Mouse (Mus musculus) MN1 (cell line): ENCODE data around the gene Slfn2.
"Not testable (repeated sequence)": the region's sequence is repeated elsewhere in the genome, so short reads cannot be mapped to it uniquely, and the experiment has no call there.

Source experiments
- DNase-seq: peaks from one replicate; pipeline ENCODE4 v3.0.0-alpha.2; 2016; ENCODE audit warnings: low spot score

Gene Slfn2

DNA sequence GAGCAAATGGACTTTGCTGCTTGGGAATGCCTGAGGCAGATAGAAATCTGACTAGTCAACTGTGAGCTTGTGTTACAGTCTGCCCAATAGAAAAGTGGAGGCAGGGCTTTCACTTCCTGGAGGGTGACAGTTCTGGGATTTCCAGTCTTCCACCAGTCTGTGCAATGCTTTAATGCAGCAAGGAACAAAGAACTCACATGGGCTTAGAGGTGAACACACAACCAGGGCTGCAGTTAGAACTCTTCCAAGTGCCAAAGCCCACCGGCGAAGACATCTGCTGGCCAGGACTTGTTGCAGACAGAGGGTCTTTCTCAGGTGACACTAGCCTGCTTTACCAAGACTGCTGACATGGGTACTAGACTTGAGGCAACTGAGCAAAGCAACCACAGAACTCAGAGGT is at the start of gene Slfn2:
Gene Slfn2, plus strand, starts transcription at position 167 of the 400 bp plus-strand sequence.
- no peak for DNase-seq

DNA sequence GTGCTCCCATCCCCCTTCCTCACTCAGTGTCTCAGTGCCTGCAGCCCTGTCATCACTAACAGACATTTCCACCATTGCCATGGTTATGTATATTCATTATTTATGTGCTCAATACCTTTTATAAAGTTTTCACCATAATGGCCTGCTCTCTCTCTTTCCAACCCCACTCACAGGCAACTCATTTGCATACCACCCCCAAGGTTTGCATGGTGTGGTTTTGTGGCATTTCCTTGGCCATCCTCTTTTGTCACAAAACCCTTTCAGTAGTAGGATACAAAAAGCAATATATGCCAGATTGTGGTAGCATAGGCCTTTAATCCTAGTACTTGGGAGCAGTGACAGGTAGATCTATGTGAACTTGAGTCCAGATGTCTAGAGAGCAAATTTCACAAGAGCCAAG is 48.8 kb upstream of the Slfn2 start:
- no peak for DNase-seq

DNA sequence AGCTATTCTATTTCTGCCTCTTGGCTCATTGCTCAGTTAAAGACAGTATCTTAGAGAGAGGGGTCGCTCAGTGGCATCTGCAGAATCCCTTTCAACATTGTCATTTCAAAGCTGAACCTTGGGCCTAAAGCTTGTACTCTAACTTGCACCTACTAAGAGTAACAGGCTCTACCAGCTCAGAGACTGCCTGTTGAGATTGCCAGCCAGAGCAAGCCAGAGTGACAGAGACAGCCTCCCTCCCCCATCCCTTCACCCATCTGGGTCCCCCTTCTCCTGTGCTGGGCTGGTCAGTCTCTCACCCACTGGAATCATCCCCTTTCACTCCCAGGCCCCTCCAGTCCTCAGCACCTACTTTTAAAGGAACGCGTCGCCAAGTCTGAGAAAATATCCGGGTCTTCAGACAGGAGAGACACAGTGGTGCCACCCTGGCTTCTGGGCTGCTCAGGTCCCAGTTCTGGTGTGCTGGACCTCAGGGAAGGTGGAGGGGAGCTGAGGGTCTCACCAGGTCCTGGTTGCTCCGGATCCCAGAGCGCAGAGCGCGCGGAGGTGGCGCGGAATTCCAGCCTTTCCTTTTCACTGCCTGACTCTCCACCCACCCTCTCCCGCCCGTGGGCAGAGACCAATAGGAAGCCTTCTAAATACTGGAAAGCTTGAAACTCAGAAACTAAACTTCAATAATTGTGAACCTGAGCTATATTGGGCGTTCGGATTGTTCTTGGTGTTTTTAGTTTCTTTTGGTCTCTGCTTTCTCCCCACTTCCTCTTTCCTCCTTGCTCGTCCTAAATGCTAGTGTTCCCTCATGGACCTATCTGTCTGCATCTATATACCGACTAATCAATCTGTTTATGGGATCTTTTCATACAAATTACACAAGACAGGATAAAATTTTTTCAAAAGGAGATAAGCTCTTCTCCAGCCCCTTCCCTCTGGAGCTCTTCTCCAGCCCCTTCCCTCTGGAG is 45.1 kb upstream of the Slfn2 start:
- not testable (repeated sequence) for DNase-seq

DNA sequence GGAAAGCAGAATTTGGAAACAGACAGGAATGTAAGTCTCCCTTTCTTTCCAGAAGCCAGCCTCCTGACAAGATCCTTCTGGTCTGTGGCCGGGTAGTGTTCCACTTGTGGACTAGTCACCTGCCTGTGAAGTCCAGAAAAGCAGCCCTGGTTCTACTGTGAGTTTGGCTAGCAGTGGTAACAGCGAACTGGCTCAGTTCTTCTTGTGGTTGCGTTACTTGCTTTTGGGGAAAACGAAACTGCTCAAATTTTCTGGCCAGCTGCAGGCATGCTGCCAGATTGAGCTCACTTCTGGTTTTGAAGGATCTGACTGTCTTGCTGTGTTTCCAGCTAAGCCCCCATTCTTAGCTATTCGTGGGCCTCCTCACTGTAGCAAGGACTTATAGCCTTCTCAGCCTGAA is 44.3 kb upstream of the Slfn2 start, which contains the start of gene Slfn8:
Gene Slfn8, minus strand, starts transcription at position 190 of the 400 bp plus-strand sequence.
- DNase-seq = no peak

DNA sequence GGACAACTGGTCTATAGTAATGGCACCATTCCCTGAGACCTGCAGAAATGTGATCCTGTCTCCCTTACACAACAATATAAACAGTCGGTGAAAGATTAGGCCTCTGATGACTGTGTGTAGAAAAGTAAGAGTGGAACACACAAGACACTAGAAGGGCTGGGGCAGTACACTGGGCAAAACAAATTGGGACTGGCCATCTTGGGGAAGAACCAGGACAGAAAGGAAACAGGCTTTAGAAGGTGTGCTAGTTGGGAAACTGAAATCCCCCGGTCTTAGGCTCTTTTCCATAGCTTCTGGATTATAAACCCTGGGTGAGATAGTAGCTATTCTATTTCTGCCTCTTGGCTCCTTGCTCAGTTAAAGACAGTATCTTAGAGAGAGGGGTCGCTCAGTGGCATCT is 26.2 kb upstream of the Slfn2 start:
- not testable (repeated sequence) for DNase-seq

DNA sequence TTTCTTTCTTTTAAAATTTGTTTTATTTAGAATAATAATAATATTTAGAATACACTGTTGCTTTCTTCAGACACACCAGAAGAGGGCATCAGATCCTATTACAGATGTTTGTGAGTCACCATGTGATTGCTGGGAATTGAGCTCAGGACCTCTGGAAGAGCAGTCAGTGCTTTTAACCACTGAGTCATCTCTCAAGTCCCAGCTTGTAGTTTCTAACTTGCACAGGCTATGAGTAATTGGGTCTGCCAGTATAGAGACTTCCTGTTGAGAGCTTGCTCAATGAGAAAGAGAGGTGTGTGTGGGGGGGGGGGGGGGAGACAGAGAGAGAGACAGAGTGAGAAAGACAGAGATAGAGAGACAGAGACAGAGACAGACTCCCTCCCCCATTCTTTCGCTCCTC is 25.8 kb upstream of the Slfn2 start:
- DNase-seq = no peak

DNA sequence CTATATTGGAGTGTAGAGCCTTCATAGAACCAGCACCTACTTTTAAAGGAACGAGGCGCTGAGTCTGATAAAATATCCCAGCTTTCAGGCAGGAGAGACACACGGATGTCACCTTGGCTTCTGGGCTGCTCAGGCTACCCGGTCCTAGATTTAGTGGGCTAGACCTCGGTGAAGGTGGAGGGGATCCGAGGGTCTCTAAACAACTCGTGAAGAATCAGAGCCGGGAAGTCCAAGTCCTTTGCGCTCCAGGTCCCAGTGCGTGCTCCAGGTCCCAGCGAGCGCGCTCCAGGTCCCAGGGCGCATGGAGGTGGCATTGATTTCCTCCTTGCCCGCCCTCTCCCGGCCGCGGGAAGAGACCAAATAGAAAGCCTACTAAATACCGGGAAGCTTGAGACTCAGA is 25.1 kb upstream of the Slfn2 start:
- no peak for DNase-seq

DNA sequence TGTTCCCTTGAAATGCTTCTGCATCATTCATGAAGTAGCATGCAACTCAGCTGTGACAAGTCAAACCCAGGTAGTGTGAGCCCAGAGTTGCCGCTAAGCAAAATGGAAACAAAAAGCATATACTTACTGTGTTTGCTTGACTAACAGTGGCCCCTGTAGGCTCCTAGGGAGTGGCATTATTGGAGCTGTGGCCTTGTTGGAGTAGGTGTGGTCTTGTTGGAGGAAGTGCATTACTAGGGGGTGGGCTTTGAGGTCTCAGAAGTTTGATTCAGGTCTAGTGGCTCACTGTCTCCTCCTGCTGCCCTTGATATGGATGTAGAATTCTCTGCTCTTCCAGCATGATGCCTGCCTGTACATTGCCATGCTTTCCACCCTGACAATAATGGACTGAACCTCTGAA is 24.6 kb upstream of the Slfn2 start:
- no peak for DNase-seq

DNA sequence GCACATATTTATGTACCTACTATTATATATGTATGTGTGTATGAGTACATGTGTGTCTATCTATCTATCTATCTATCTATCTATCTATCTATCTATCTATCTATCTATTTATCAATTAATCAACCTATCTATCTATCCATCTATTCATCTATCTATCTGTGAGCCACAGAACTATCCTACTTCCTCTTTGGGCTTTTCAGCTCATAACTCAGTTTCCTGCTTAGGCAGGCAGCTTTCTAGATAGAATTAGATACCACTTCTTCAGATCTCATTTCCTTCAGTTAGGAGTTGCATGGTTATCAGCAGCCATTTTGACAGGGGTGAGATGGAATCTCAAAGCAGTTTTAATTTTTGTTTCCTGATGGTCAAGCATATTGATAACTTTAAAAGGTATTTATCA is 23.9 kb upstream of the Slfn2 start:
- no peak for DNase-seq

DNA sequence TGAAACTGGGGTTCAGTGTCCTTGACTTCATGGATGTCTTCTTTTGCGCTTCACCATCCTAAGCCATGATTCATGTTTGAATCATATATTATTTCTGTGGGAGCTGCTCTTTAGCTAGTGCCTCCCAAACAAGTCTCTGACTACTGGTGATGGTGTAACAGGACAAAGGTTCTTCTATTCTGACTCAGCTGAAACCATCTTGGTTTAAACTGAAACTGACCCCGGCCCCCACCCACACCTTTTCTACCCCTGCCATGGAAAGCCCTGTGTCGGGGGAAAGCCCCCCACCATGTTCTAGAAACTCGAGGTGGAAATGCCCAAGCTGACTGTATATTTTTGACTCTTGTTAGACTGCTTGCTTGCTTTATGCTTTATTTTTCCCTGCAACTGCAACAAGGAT is 21.0 kb upstream of the Slfn2 start:
- DNase-seq = no peak

DNA sequence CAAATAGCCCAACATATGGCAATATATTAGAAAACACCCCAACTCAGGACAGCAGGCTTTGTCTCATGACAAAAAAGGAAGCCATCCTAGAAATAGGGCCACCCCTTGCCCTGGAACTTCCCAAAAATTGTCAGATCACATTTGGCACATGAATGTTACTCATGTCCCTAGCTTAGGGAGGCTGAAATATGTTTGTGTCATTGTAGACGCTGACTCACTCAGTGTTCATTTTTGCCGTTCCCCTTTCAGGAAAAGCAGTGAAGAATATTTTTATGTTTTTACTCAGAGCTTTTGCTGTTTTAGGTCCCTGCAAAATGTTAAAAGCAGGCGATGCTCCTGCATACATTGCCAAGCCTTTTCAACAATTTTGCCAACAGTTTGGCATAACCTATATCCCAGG is 19.3 kb upstream of the Slfn2 start:
- DNase-seq = no peak

DNA sequence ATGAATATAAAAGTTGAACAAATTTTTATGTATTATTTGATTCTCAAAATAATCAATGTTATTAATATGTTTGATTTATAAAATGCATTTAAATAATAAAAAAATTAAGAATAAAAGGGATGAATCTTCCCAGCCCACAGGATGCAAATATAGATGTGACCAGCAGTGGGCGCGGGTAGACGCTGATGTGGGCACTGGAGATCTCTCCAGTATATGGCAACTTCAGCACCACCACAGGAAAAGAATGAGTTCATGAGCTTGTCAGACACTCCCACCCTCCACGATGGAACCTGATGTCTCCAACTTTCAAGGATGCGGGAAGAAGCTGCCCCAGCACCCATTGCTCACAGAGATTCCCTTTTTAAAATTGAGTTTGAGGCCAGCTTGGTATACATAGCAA is 7.0 kb upstream of the Slfn2 start:
- no peak for DNase-seq

DNA sequence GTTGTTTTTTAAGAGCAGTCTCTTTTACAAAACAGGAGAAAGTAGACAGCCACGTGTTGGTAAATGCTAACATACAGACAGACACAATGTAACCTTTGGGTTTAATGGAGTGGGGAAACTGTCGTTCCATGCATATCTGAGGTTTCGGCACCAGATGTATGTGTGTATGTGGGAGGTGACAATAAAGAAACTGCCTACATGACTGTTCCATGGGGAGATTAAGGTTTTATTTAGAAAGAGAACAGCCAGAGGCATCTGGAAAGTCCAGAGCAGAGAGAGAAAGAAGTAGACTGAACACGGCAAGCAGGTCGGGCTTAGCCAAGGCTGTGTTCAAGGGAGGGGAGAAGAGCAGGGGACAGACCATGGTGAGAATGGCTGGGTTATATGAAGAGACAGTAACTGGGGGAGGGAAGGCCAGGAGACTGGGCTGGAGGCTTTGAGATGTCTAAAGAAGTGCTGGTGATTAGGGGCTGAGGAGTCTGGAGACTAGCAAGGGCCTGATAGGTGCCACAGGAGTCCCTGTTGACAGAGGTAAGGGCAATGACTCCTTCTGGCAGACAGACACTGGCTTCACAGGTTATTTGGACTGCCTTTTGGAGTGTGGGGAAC is 4.4 kb upstream of the Slfn2 start:
- DNase-seq = no peak

DNA sequence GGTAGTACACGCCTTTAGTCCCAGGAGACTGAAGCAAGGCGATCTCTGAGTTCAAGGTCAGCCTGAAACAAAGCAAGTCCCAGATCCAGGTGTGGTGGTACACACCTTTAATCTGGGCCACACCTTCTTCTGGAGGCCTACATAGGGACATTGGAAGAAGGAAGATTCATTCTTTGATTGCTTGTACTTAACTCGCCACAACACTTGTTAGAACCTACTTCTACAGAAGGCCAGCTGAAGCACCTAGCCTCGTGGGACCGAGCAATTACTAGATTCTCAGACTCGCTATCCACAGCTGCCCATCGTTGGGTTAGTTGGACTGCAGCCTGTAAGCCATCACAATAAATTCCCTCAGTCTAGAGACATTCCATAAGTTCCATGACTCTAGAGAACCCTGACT is 3.1 kb upstream of the Slfn2 start:
- DNase-seq = no peak

DNA sequence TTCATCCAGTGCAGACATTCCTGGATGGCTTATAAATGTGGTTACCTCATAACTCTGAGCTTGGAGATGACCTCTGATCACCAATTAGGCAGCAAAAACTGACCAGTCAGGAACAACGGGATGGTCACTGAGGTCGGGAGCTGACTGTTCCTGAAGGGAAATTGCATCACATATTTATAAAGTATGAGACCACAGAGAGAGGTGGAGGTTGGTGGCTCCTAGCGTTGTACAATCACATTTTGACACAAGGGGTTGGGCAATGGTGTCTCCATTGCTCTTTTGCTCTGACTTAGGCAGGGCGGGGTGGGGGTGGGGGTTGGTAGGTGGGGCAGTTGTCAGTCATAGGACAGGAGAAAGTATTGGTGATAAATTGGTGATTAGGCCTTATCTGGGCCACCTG is 1.8 kb upstream of the Slfn2 start:
- no peak for DNase-seq

DNA sequence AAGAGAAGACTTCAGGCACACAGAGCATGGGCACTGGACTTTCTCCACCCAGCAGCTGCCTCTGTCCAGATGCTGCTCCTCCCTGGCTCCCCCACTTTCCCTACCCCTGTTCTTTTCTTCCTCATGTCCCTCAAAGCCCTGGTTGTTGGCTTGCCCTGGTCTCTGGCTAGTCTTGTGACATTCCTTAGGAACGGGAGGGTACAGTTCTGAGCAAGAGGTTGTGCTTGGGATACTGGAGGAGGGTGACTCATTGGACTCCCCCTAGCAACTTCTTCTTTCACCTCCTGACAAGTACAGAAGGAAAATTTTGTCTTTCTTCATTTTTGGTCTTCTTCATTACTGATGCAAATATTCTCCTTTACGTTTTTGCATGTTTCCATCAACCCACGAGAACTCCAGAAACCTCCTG is 967 bp upstream of the Slfn2 start:
- no peak for DNase-seq

DNA sequence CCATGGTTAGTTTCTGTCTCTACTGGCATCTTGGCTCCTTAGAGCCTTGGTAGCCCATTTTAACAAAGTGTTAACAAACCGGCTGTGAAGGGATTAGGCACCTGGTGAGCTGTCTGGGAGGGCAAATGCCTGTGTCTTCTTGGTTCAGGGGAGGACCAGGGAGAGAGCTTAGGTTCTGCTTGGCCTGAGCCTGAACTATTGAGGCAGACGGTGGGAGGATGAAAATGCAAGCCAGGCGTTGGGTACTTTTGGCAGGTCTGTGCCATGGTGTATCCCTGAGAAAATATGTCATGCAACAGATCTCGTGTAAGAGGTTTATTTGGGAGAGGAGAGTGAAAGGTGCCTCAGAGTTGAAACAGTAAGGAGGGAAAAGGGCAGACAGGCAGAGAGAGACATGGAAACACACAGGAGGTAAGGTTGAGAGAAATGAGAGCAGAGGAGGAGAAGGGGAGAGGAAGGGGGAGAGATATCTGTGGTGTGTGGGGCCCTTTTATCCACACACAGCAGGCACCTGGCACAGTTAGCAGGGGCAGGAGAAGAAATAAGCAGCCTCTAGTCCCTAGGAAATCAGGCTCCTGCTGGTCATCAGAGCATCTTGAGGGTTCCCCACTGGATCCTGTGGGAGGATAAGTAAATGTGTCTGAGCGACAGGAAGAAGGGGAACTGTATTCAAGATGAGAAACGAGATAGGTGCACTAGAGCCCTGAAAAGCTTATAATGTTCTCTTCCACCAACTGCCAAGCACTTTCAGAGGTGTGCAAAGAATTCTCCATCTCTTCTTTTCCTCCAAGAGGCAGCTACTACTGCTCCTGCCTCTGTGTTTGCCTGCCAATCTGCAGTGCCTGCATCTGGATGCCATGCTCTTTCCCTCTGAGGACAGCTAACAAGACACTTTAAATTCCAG is 781 bp downstream of the Slfn2 start:
- DNase-seq = no peak

DNA sequence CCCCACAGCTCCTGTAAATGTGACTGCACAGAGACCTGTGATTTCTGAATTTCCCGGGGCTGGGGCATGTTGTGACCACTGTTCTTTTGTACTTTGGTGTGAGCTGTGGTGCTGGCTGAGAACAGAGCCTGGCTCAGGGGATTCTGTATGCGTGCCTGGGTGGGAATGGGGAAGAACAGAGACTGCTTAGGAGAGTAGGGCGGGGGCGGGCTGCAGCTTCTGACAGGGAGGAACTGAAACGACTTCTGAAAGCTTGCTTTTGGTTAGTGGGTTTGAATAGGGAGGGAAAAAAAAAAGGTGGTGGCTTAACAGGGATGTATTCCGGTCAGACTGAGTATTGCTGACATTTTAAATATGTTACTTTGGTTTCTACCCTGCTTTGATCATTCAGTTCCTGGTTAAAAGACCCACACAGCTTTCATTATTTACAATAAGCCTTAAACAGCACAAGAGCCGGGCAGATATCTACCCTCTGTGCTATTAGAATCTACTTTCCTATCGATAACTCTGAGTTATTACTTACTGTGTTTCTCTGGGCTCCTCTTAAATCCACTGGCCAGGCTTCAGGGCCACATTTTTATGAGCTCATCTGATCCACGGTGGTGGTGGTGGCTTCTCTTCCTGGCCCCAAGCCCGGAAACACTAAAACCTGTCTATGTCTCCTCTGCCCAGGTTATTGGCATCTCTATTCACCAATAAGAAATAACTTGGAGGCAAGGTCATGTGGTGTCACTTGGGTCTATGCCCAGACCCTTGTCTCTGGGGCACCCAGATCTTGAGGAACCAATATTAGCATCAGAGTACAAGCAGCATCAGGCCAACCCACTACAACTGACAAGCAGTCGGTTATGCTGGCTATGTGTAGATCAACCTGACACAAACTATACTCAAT is 2.0 kb downstream of the Slfn2 start:
- no peak for DNase-seq

DNA sequence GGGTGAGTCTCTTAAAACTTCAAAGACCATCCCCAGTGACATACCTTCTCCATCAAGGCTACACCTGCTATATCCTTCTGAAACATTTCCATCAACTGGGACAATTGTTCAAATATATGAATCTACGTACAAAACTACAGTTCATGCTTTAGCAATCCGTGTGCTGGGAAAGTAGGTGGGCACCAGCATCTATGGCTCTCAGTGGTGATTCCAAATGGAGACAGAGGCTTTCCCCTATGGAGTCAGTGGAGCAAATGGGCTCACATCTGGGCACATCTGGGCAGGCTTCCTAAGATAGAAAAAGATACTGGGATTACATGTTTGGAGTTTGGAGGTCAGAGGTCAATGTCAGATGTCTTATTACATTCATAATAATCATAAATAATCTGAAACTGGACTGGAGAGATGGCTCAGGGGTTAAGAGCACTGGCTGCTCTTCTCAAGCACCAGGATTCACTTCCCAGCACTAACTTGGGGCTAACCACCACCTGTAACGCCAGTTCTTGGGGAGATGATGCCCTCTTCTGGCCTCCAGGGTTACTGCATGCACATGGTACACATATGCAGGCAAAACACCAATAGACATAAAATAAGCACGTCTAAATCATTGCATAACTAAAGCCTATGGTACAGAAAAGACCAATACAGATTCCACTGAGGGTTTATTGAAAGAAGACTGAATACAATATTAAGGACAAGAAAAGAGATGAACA is 3.2 kb downstream of the Slfn2 start:
- DNase-seq = no peak

DNA sequence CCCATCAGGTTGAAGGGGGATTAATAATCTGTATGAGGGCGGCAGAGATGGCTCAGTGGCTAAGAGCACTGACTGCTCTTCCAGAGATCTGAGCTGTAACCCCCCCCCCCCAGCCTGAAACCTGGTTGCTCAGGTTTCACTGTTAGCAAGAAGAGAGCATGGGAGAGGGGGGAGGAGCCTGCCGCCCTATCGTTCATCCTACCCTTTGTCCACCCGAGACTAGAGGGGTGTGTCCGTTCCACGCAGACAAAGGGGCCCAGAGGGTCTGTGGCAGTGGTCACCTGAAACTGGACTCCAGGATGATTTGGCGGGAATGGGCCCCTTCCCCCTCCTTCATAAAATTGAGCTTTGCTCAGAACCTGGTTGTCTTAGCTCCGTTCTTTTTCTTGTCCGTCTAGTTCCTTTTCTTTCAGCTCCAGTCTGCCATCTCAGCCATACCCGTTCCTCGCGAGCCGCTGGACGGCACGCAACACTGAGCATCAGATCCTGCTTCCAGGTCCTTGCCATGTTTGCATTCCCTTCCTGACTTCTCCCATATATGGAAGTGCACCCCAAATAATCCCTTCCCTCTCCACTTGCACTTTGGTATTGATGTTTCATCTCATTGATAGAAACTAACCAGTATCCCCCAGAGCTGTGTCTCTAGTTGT is 5.5 kb downstream of the Slfn2 start:
- no peak for DNase-seq
